Mouse (Mus musculus) heart, adult 2 months (tissue): ENCODE measurements at regions not wholly inside any gene's neighbourhood (a gene's known extent, or its start where the extent isn't known, plus 50 kb on each side); places are given as distances from the start of the nearest gene placed in this dataset.

Source experiments
- DNase-seq, 2 experiments: peaks; one replicate each; pipeline ENCODE4 v3.0.0; 2021
- H3K27ac ChIP-seq: fragments of 200-600 bp; 2 replicates; pipeline ENCODE4 v1.8.1; 2022
- H3K27me3 ChIP-seq: fragments of 200-500 bp; 2 replicates; pipeline ENCODE4 v1.6.1; 2012; ENCODE audit warnings: mild to moderate bottlenecking, low read length, inconsistent platforms, mixed read lengths; ENCODE audit not compliant: control insufficient read depth, insufficient read depth
- H3K36me3 ChIP-seq: fragments of 200-500 bp; 2 replicates; pipeline ENCODE4 v1.6.1; 2012; ENCODE audit warnings: low read length, inconsistent platforms; ENCODE audit not compliant: control insufficient read depth, insufficient read depth
- H3K4me1 ChIP-seq: fragments of 200-500 bp; 2 replicates; pipeline ENCODE4 v1.6.1; 2011; ENCODE audit warnings: low read length; ENCODE audit not compliant: control insufficient read depth, insufficient read depth
- H3K4me3 ChIP-seq: fragments of 200-600 bp; 2 replicates; pipeline ENCODE4 v1.8.1; 2022
- H3K79me2 ChIP-seq: fragments of 200-500 bp; replicated peaks from 2 replicates; pipeline ENCODE4 v1.6.1; 2012; ENCODE audit warnings: mild to moderate bottlenecking, inconsistent platforms, low read length, moderate library complexity, mixed read lengths; ENCODE audit not compliant: control insufficient read depth, insufficient read depth
- H3K9ac ChIP-seq: fragments of 200-500 bp; 2 replicates; pipeline ENCODE4 v1.6.1; 2012; ENCODE audit warnings: low read depth, mild to moderate bottlenecking, control low read depth, inconsistent platforms, low read length, mixed read lengths
- CTCF ChIP-seq: fragments of 200-600 bp; IDR thresholded peaks from 2 replicates; pipeline ENCODE4 v1.8.1; 2022; ENCODE audit warnings: antibody characterized with exemption, mild to moderate bottlenecking, moderate library complexity
- EP300 ChIP-seq: fragments of 200-500 bp; IDR thresholded peaks from 2 replicates; pipeline ENCODE4 v1.6.1; 2011; ENCODE audit warnings: low read depth, low read length, control low read depth; ENCODE audit not compliant: insufficient read depth
- POLR2A ChIP-seq: fragments of 200-500 bp; IDR thresholded peaks from 2 replicates; pipeline ENCODE4 v1.6.1; 2011; ENCODE audit warnings: mild to moderate bottlenecking, low read depth, low read length, control low read depth; ENCODE audit not compliant: insufficient read depth
- WGBS: fragments of 180-500 bp; shearing (Covaris S2); methylation state at CpG from one replicate; pipeline ENCODE4 v1.1.7; 2018; 5-methylcytosine and 5-hydroxymethylcytosine counted together
- intact Hi-C: fragments of 180-260 bp; cut with DNase I; formaldehyde crosslinking; loops from one replicate; pipeline ENCODE4 v1.15.1; 2025

GRCm38 (mm10) chr5:103304975-103305374 lies 93.8 kb upstream of the Mapk10 start:
- no peaks in the 10 kb centered on the region for H3K36me3 ChIP-seq
- 80% methylated on average over 1 of the region's 1 CpGs for WGBS
- no peak overlapping the region for H3K9ac ChIP-seq
- no peaks in the 10 kb centered on the region for H3K4me1 ChIP-seq
- no peak overlapping the region for H3K4me3 ChIP-seq
- H3K27me3 ChIP-seq, result no peaks in the 10 kb centered on the region
- intact Hi-C loops, result no loop called here
- DNase-seq, result no peak
- H3K27ac ChIP-seq, result no peak overlapping the region
- TF ChIP-seq EP300, result no peak
- no peak for TF ChIP-seq CTCF
- no peak for TF ChIP-seq POLR2A
- no peaks in the 10 kb centered on the region for H3K79me2 ChIP-seq

GRCm38 (mm10) chr5:103302744-103303143 lies 91.6 kb upstream of the Mapk10 start:
- Histone ChIP-seq H3K27ac (no peak overlapping the region), H3K36me3 (no peaks in the 10 kb centered on the region), H3K4me1 (no peaks in the 10 kb centered on the region), H3K79me2 (no peaks in the 10 kb centered on the region), H3K4me3 (no peak overlapping the region), H3K9ac (no peak overlapping the region), H3K27me3 (no peaks in the 10 kb centered on the region)
- TF ChIP-seq CTCF, result 0 out of 2 replicates have a peak, but pooled peaks have one; percentile 5
- no peak for TF ChIP-seq POLR2A
- intact Hi-C loops, result no loop called here
- WGBS, result 86% methylated on average over 10 of the region's 10 CpGs
- DNase-seq, result no peak

- no peak for DNase-seq
- 41% methylated on average over 3 of the region's 3 CpGs for WGBS
- TF ChIP-seq EP300 (no peak), CTCF (no peak), POLR2A (no peak)
- Histone ChIP-seq H3K4me1 (no peaks in the 10 kb centered on the region), H3K36me3 (no peaks in the 10 kb centered on the region), H3K79me2 (no peaks in the 10 kb centered on the region), H3K27ac (no peak overlapping the region), H3K9ac (no peak overlapping the region), H3K4me3 (no peak overlapping the region), H3K27me3 (no peaks in the 10 kb centered on the region)
- intact Hi-C loops, result no loop called here
Measured at GRCm38 (mm10) chr5:103301303-103301702, 90.2 kb upstream of the Mapk10 start.

- TF ChIP-seq POLR2A (no peak), CTCF (no peak), EP300 (no peak)
- Histone ChIP-seq H3K36me3 (no peaks in the 10 kb centered on the region), H3K79me2 (no peaks in the 10 kb centered on the region), H3K9ac (no peak overlapping the region), H3K27ac (no peak overlapping the region), H3K4me3 (no peak overlapping the region), H3K4me1 (no peaks in the 10 kb centered on the region), H3K27me3 (no peaks in the 10 kb centered on the region)
- intact Hi-C loops, result no loop called here
- 77% methylated on average over 3 of the region's 3 CpGs for WGBS
- DNase-seq, result no peak
Measured at GRCm38 (mm10) chr5:103293953-103294352, 82.8 kb upstream of the Mapk10 start.

GRCm38 (mm10) chr5:103291691-103292090 lies 80.6 kb upstream of the Mapk10 start:
- Histone ChIP-seq H3K4me1 (no peaks in the 10 kb centered on the region), H3K27me3 (no peaks in the 10 kb centered on the region), H3K36me3 (no peaks in the 10 kb centered on the region), H3K9ac (no peak overlapping the region), H3K27ac (no peak overlapping the region), H3K4me3 (no peak overlapping the region), H3K79me2 (no peaks in the 10 kb centered on the region)
- DNase-seq, result no peak
- TF ChIP-seq EP300, result no peak
- TF ChIP-seq POLR2A, result no peak
- no peak for TF ChIP-seq CTCF
- 78% methylated on average over 9 of the region's 9 CpGs for WGBS
- intact Hi-C loops, result no loop called here

GRCm38 (mm10) chr5:103291219-103291618 lies 80.1 kb upstream of the Mapk10 start:
- Histone ChIP-seq H3K27me3 (no peaks in the 10 kb centered on the region), H3K4me1 (no peaks in the 10 kb centered on the region), H3K27ac (no peak overlapping the region), H3K36me3 (no peaks in the 10 kb centered on the region), H3K4me3 (no peak overlapping the region), H3K9ac (no peak overlapping the region), H3K79me2 (no peaks in the 10 kb centered on the region)
- DNase-seq, result no peak
- TF ChIP-seq EP300, result no peak
- TF ChIP-seq POLR2A, result no peak
- TF ChIP-seq CTCF, result no peak
- intact Hi-C loops, result no loop called here
- 84% methylated on average over 8 of the region's 8 CpGs for WGBS
